Mouse (Mus musculus): Measurements from ENCODE around the gene Hnrnpd.
A peak's percentile ranks its signal among the peaks of the same experiment; 100 is the strongest.

Hnrnpd gene

DNA sequence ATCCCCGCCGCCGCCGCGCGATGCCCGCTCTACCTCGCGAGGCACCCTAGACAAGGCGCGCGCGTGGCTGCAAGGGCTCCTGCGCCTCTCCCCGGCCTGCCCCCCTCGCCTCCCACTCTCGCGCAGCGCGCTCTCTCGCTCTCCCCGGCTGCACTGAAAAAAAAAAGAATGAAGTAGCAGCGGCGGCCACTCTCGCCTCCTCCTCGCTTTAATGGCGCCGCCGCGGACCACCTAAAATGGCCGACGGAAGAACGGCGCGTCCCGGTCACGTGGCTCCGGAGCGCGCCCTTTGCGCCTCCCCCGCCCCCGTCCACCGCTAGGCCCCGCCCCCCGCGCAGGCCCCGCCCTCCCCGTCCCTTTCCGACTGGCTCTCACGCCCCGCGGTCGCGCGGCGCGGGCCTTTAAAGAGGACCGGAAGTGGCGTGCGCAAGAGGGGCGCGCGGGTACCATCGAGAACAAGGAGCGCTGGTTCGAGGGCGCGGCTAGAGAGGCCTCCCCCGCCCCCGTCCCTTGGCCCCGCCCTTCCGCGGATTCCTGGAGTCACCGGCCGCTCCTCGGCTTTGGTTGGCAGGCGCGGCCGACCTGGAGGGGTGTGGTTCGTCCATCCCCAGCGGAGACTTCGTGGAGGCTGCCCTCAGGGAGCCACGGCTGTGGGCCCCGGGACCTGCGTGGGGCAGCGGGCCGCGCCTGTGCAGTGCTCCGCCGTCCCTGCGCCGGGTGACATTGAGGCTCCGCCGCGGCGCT is at the start of gene Hnrnpd, which contains the start of gene 4930524J08Rik:
Gene Hnrnpd (minus strand): TSS at position 240 of the 744 bp plus-strand sequence.
Gene 4930524J08Rik (plus strand): TSS at position 363 of the 744 bp plus-strand sequence.
- DNase-seq (ENCODE audit: low spot score): peak; percentile 97

DNA sequence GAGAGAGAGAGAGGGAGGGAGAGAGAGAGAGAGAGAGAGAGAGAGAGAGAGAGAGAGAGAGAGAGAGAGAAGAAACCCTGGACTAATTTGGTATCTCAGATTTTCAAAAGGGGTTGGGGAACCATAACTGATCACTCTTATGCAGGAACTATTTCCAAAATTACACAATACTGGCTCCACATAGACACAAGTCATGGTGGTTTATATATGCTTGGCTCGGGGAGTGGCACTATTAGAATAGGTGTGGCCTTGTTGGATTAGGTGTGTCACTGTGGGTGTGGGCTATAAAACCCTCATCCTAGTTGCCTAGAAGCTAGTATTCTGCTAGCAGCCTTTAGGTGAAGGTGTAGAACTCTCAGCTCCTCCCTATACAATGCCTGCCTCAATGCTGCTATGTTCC is 46.1 kb upstream of the Hnrnpd start:
- no peak for DNase-seq (ENCODE audit: low spot score)

DNA sequence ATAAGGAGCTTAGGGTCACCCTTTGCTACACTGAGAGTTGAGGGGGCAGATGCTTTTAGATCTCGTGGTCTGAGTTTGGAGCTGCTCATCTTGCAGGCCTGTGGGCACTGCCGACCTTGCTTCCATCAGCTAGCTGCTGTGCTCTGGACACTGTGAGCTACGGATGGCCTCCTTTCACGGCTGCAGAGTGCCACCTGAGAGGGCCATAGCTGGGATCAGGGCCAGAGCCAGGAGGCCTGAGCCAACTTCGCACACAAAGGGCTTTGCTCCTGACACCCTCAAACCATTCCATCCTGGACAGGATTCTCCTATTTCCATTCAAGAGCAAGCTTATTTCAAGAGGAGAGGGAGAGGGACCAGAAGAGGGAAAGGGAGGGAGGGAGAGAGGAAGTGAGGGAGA is 45.7 kb upstream of the Hnrnpd start:
- no peak for DNase-seq (ENCODE audit: low spot score)

DNA sequence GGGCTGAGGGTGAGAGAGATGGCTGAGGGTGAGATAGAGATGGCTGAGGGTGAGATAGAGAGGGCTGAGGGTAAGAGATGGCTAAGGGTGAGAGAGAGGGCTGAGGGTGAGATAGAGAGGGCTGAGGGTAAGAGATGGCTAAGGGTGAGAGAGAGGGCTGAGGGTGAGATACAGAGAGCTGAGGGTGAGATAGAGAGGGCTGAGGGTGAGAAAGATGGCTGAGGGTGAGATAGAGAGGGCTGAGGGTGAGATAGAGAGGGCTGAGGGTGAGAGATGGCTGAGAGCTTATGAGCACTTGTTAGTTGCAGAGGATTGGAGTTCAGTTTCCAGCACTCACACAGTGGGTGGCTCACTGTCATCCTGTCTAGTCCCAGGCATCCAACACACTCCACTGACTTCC is 41.4 kb upstream of the Hnrnpd start:
- no peak for DNase-seq (ENCODE audit: low spot score)

DNA sequence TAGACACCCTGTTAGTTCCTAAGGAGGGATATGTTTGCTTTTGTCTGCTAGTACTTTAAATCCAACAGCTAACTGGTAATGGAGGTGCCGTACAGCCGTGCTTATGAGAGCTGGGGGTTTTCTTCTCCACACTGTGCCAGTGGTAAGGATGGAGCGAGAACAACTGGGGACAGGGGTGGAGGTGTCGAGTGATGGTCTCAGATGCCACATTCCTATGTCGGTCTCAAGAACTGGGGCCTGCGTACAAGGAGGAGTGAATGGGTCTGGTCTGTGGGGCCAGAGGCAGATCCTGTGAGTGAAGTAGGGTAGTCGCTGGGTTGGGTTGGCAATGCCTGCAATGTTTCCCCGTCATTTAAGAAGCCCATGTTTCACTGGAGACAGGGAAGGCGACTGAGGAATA is 33.9 kb upstream of the Hnrnpd start:
- DNase-seq (ENCODE audit: low spot score): no peak

DNA sequence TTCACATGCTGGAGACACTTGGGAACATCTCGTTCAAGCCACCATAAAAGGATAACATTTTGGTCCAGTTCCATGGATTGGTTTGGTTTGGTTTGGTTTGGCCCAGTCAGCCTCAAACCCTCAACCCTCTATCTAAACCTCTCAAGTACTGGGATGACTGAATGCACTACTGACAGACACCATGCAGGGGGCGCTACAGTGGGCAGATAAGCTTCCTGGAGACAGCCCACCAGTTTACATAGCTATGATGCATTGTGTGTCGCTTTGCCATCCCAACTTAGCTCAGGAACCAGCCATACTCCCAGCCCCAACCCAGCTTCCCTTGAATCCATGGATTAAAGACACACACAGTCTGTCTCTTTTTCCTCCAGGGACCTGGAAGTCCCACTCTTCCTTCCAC is 29.7 kb upstream of the Hnrnpd start:
- no peak for DNase-seq (ENCODE audit: low spot score)

DNA sequence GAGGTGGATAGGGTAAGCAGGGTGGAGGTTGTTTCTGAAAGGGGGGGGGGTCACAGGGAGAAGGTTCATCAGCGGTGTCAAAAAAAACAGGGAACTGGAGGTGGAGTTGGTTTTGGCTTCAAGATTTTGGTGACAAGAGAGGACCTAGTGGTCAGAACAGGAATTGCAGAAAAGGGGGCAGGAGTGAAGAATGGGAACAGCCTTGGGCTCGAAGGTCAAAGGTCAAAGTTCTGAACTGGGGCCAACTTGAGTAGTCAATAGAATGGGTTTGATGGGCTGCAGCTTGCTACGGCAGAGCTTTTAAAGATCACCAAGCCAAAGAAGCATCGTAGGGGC is 28.3 kb upstream of the Hnrnpd start:
- peak; percentile 30 for DNase-seq (ENCODE audit: low spot score)

DNA sequence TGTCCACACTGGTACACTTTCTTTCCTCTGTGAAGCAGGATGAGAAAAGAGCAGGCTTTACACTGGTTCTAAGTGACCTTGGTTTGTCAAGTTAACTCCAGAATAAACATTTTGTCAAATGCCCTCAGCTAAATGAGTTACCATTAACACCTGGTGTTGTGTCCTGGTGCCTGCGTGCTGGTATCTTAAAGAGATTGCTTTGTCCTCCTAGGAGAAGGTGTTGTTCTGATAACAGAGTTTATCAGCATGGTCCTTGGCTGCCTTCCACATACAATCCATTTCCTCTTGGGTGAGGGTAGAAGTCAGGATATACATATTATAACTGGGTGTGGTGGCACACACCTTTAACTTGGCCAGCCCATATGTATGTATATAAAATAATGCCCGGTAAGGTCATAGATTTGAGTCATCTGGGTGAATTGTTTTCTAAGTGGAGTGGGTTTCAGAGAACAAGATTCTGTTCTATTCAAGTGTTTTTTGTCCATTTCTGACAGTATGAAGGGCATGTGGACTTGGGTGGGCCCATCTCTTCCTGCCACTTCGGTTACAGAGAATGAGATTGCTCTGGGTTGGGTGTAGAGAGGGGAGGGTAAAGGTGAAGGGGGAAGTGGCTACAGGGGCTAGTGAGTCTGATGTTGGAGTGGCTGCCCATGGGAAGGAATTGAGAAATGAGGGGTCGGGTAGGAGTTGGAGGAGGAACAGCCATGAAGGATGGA is 27.7 kb upstream of the Hnrnpd start:
- DNase-seq (ENCODE audit: low spot score): peak; percentile 23

DNA sequence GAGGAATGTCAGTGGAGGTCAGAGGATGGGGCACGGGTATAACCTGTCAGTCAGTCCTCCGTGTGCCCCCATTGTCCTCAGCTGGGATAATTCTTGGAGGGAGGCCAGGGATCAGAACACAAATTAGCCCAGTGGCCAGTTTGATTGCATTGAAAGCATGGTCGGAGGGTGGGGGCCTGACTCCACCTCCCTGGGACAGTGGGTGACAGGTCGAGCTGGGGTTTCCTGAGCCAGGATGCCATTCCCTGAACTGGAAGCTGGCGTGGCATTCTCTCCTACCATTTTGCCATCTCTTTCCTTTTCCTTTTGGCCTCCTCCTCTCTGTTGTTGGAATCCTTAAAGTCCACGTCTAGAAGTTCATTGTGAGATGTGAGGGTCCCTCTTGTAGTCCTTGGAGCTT is 27.2 kb upstream of the Hnrnpd start:
- DNase-seq (ENCODE audit: low spot score): no peak

DNA sequence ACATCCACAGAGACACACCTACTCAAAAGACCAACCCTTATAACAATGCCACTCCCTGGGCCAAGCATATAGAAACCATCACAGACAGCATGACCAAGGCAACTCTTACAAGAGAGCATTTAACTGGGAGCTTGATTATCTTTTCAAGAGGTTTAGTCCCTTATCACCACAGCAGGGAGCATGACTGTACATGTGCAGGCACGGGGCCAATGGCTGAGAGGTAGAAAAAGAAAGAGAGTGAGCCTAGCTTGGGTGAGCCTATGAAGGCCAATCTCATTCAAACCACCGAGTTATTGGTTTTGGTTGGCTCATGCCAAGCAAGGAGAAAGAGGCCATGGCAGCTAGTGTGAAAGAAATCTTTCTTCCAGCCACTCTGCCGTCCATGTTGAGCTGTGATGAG is 26.7 kb upstream of the Hnrnpd start:
- peak; percentile 48 for DNase-seq (ENCODE audit: low spot score)

DNA sequence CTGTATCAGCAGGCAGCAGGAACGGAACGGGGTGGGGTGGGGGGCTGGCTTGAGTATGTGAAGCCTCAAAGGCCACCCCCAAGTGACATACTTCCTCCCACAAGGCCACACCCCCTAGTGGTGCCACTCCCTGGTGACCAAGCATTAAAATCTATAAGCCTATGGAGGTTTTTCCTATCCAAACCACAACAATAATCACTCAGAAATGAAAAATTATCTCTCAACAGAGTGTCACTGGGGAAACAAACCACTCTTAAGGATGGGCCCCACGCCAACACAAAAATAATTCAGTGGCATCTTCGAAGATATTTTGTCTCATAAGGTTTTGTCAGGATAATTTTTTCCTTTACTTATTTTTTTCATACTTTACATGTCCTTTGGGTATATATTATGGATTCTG is 25.2 kb upstream of the Hnrnpd start:
- no peak for DNase-seq (ENCODE audit: low spot score)

DNA sequence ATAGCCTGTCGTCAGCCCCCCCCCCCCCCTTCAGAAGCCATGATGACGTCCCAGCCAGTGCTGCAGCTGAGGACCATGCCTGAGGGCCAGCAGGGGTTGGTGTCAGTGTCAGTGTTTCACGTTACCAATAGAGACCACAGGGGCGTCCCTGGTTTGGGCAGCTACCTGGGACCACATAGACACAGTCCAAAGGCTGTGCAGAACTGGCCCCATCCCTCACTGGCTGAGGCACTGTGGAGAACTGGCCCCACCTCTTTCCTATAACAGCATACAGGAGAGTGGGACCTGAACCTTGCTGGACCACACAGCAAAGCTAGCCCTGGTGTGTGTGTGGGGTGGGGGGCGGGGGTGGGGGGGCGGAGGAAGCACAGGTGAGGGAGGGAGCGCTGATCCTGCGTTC is 21.8 kb upstream of the Hnrnpd start:
- no peak for DNase-seq (ENCODE audit: low spot score)

DNA sequence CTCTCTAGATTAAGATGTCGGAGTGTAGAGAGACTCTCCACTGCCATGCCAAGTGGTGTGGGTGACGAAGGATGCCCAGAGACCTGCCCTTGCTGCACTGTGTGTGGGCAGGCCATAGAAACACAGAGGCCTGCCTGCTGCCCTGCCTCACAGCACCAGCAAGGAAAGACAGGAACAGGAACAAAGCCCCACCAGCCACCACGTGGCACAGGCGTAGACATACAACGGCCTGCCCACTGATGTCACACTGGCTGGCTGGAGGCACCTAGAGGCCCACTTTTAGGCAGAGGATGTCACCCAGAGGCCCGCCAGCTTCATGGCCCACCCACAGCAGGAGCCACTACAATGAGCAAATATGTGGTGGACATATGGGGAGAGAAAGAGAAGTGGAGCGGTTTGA is 21.3 kb upstream of the Hnrnpd start:
- DNase-seq (ENCODE audit: low spot score): no peak

DNA sequence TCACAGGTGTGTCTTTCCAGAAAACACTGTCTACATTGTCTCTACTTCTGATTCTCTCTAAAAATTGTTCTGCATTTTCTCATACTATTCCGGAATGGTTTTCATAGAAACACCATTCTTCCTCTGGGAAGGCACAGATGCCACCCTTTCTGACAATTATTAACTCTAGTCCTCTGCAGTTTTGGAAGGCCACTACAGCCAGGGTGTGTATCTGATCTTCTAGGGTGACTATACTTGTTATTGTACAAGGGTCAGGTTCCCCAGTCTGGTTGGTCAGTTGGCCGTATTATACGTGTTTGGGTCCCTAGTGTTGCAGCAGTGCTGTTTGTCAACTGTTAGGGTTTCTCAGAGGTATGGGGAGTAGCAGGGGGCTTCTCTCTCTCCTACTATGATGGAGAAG is 15.9 kb upstream of the Hnrnpd start:
- no peak for DNase-seq (ENCODE audit: low spot score)

DNA sequence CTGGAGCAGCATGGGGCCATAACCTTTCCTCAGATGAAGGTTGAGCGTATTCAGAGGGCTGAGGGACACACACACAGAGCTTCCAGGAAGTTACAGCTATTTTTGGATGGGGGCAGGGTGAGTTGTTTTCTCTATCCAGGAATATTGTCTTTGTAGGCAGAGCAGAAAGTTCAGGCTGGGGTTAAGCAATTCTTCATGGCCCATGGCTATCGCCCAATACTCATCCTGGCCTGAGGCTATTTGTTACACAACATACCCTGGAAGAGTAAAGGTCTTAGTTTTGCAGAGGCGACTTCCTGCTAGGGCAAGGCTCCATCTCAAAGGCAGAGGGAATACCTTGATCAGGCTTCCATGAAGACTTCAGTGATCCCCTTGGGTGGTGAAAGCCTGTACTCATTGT is 15.4 kb upstream of the Hnrnpd start:
- no peak for DNase-seq (ENCODE audit: low spot score)

DNA sequence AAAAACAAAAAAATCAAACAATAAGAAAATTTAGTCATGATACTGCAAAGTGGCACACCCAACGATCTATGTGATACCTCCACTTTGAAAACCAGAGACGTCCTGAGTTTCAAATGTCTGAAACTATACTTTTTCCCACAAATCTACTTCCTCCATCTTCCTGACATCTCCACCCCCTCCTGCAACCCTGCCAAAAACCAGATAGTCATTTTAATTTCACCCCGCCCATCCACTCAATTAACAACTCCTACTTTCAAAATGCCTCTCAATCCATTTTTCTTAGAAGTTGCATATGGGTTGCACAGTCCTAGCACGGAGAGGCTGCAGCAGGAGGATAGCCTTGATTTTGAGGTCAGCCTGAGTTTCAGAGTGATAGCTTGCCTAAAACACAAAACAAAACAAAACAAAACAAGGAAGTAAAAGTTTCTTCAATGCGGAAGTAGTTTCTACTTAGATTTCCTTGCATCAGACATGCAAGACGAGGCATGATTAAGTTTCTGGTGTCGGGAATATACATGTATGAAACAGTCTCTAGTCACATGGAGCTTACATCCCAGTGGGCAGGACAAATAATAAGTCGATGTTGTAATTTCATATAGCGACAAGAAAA is 4.8 kb upstream of the Hnrnpd start:
- DNase-seq (ENCODE audit: low spot score): no peak

DNA sequence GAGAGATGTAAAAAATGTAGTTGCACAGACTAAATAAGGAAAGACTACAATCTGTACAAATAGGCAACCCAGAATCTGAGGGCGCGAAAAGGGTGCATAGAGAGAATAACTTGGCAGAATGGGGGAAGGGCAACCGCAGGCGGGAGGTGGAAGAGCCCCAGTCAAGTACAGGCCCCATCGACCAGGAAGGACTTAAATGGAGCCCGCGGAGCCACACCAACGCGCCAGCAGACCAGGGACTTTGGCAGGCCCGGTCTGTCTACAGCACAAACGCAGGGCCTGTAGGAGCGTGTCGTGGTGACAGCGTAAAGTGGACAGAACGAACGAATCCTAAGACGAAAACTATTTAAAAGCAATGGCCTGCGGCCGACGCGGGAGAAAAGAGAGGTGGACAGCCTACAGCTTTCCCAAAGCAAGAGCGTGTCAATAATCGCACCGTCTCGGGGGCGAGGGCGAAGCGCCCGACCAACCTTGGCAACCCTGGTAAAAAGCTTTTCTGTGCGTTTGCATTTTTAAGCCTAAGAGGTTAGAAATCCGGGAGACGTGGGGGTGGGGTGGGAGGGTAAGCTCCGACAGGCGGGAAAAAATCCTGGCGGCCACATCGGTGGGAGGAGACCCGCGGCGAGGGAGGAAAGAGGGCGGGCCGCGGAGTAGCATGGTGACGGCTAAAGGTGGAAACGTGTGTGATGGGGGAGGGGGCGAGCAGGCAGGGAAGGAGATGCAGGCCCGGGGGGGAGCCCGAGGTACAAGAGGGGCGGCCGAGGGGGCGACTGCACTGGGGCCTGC is 1.0 kb downstream of the Hnrnpd start:
- DNase-seq (ENCODE audit: low spot score): peak; percentile 64

DNA sequence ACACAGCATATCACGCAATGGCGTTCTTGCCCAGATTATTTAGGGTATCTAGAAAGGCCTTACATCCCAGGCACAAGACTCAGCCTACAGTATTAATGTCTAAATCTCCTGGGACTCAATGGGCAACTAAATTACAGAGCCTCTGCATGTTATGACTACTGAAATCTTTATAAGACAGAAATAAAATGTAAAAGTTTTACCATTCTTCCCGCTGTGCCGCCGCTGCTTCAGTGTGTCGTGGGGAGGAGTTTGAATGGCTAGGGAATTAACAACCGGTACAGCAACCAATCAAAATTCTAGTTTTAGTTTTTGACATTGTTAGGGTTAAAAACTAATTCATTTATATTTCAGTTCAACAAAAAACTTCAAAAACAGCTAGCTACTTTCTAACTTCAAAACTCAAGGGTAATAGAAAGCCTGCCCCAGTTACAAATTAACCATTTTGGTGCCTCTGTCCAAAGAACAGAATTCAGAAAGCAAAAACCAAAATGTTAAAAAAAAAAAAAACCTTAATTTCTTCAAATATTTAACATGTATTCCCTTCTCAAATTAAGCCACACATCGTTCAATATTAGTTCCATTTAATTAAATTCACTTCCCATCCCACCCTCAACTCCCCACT is 2.3 kb downstream of the Hnrnpd start:
- peak; percentile 48 for DNase-seq (ENCODE audit: low spot score)

DNA sequence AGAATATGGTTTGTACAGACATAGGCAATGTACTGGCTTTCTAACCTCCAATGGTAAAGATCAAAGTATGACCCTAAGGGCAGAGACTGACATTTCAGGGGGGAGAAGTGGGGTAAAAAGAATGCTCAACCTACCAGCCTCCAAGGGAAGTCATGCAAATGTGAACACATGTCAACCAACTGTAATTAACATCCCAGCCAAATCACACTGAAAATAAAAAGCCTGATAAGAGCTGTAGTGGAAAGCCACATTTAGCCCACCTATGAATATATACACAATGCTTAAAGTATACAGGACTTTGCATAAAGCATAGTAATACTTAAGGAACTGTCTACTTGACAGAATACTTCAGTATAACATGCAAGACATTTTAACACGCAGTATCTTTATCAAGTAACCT is 3.0 kb downstream of the Hnrnpd start:
- DNase-seq (ENCODE audit: low spot score): no peak

DNA sequence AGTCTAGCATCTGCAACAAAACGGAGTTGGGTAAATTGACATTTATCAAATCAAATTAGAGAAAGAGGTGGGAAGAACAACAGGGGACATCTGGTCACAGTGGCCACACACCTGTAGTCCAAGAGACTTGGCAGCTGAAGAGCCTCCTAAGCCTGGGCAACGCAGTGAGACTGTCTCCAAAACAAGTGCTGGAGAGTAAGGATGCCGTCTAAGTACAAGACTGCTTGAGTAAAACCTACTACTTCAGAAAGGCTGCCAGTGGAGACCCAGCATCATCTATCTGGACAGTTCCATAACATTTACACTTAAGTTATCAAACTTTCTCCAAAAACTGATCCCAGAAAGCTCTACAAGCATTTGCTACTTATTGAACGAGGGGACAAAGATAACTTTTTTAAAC is 3.7 kb downstream of the Hnrnpd start:
- DNase-seq (ENCODE audit: low spot score): no peak

DNA sequence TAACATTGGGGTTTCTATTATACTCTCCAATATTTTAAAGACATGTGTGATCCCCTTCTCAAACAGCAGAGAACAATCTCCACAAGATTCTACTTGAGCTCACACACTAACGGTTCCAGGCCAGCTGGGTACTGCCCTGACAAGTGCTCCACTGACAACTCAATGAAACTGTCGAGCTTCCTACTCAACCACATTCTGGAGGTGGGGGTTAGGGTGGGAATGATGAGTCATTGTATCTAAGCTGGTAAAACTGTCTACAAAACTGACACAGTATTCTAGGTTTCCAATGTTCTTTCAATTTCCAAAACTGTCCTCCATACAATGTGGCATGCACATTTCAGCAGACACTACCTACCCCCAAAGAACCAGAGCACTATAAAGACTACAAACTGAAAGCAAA is 4.8 kb downstream of the Hnrnpd start:
- DNase-seq (ENCODE audit: low spot score): no peak

DNA sequence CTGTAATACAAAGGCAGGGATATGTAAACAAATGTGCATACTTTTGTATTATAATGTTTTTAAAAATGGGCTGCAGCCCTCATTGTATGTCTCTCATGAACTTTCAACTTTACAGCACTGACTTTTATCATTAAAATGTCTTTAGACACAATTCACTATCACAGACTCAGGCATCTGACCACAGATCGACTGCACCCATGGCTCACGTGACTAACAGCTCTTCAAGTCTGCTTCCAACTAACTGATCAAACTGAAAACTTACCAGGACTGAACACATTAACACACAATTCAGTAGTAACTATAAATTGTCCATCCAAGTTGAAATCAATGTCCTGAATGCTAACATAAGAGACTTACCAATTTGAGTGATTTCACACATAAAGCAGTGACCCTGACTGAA is 18.8 kb downstream of the Hnrnpd start:
- no peak for DNase-seq (ENCODE audit: low spot score)
